Mouse (Mus musculus) testis, postnatal 10 days (tissue): ENCODE data around the gene Dhh.
A peak's percentile ranks its signal among the peaks of the same experiment; 100 is the strongest.

Source experiments
- DNase-seq: peaks from one replicate; pipeline ENCODE4 v3.0.0; 2021; ENCODE audit warnings: low spot score

Dhh gene

DNA sequence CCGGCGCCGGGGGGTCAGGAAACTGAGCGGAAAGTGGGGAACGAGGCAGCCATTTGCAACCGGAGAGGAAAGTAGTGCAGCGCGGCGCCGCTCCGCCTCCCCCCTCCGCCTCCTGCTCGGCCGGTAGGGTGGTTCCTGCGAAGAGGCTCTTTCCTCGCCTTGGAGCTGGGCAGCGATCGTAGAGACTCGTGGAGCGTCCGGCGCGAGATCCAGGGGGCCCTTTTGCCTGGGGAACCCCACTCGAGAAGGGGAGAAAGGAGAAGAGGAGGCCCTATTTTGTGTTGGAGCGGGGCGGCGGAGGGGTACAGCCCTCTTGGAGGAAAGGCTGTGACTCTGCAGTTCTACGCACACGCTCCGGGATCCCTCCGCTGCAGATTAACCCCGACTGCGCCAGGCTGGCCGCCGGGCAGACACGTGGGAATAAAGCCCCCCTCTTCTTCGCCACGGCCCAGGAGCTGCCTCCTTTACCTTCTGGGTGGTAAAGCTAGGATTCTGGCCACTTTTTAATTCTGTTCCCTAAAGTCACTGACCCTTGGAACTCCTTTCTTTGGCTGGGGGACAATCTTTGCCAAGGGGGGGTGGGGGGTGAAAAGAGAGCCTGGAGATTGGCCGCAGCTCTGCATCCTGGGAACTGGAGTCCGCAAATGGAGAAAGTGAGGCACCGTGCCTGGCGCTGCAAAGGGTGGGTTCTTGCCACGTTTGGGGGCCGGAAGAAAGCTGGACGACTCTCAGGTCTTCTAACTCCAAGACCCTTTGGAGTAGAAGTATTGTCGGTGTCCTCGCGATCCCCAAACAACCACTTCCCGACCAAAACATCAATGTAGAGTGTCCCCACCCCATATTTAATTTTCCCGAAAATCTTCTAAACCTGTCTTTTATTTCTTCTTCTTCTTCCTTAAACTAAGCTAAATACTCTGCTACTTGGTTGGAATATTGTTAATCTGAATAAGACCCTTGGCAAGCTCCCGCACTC is 26.1 kb downstream of the Dhh start:
- peak; percentile 92 for DNase-seq

DNA sequence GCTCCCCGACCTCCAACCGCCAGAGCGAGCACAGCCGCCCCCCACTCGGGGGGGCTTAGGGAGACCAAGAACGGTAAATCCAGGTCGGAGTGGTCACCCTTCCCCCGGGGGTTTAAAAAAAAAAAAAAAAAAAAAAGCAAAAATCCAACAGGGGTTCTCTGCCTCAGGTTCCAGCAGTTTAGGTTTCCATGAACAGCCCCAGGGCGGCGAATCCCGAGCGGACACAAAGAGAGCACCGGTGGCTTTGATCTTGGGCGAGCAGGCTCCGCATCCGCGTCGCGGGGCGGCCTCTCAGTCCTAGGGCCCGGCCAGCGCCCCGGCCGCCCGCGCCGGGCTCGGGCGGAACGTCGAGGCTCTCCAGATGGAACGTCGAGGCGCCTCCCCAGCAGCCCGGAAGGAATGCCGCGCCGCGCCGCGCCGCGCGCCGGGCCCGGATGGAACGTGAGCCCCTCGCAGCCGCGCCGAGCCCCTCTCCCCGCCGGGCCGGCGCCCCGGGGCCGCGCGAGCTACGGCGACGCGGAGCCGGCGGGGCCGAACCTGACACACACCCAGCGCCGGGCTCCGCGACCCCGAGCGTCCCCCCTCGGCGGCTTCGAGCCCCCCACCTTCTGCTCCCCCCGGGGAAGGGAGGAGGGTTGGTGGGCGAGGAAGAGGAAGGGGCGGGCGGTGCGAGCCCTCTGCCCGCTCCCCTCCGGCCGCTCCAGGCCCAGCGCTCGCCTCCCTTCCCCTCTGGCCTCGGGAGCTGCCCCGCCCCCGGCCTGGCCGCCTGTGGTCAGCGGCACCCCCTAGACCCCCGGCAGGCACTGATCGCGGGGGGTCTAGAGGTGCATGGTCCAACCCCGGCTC is 27.0 kb downstream of the Dhh start, which contains the start of gene Kmt2d:
Gene Kmt2d (minus strand): TSS at position 135 of the 846 bp plus-strand sequence.
- no peak for DNase-seq

DNA sequence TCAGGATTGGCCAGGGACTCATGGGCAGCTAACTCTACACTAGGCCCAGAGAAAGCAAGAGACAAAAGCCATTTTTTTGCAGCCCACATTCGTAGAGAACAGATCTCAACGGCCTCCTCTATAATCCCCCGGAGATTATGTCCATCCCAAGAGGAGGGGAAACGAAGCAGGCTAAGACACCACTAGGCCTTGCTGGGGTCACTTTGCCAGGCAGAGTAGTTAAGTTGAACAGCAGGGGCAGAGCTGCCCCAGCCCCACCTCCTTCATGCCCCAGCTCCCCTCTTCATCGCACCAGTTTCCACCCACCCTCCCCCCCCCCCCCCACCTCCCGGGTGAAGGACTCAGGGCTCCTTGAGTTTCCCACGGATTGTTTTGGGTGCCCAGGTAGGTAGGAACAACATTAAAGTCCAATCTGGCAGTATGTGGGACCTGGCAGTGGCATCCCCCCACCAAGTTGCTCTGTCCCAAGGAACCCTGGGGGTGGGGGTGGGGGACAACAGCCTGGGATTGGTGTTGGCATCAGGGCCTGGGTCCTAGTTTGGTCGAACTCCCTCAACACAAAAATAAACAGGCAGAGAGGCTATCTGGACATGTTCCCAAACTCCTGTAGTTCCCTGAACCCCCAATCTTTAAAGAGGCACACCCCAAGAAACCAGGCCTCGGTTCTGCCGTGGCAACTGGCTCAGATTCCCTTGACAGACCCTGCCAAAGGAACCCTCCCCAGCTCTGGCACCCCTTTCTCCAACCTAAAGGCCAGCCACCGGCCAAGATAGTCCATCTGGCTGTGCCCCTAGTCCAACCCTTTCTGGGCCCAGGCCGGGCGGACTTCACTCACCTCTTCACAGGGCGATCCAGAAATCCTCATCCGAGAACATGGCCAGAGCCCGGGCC is 27.9 kb downstream of the Dhh start:
- peak; percentile 67 for DNase-seq

DNA sequence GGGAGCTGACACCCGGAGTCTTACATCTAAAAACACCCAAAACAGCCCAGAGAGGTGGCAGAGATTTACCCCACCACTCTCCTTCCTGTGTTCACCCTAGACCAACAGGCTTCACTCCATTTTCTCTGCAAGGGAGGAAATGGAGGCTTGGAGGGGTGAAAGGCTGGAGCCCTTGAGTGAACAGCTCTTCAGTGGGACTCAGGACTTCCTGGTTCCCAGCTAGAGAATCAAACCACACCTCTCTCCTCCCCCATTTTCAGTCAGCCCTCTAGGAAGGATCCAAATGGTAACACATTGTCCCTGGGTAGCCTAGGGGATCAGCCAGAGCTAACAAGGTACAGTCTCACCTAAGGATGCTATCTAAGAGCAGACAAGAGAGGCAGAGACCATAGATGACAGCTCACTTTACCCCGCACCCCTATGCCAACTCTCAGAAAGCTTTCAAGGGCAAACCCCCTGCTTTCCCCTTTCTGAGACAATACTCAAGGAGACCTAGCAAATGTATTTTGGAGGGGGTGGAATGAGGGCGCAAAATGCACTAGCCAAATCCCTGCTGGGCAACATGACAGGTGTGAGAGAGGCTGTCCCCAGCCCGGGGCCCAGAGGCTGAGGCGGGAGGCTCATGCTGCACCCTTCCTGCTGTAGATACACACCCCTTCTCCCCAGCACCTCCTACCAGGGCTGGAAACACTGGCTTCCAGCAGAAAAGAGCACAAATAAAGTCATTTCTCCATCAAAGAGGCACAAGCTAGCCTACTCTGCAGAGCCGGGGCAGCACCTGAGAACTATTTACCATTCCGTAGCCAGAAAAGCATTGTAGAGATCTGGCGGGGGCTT is 28.8 kb downstream of the Dhh start:
- peak; percentile 51 for DNase-seq

DNA sequence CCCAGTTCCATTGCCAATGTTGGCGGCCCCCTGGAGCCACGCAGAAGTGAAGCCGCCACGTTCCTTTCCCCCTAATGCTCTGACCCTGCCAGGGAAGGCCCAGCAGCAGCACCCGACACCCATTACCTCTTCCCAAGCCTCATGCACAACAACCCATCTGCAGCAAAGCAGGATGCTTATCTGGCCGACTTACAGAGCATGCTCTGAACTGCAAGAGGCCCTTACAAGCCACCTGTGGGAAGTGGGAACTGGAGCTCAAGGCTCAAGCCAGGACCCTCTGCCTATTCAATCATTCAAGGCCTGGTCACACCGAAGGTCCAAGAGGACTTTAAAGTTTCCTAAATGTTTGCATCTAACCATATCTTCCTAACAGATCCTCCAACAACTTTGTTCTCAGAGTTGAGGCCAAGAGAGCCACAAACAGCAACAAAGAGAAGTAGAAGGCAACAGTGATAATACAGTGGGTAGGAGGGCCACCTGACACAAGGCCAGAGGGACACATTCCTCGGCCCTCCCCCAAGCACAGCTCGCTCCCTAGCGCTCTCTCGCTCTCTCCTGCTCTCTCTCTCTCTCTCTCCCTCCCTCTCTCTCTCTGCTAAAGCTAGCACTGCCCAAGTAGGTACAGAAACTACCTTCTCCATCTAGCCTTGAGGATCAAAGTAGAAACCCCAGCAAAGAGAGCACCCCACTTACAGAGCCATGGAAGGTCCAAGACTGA is 29.8 kb downstream of the Dhh start:
- peak; percentile 45 for DNase-seq

DNA sequence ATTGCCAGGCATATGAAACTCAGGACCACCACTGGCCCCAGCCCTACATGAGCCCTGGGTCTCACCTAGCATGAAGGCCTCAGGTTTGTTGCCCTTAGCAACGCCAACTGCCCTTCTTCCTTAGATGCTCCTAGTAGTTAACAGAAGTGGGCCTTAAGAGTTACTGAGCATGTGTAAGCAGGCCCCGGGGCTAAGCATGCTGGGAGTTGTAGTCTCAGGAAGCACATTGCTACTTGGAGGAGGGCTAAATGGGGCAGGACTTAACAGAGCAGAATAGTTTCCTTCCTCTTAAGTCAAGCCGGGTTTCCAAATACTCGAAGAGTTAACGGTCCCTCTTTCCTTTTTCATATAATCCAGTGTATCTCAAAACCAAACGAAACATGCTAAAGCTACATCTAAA is 31.0 kb downstream of the Dhh start:
- DNase-seq, result peak; percentile 53

DNA sequence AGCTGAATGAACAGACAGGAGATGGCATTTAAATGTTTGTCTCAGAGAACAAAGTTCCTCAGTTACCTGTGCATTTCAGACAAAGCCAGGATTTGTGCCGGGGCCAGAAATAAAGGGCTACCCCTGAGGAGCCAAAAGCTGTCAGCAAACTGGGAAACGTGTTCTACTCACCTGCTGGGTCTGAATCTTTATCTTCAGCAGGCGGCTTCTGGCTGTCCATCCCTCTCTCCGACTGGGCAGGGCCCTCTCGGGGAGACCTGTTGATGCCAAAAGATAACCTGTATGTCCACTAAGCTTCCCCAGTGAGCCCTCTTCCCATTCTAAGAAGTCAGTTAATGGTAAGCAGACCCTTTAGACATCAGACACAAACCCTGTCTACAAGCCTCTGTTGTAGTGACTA is 31.8 kb downstream of the Dhh start:
- DNase-seq, result no peak

DNA sequence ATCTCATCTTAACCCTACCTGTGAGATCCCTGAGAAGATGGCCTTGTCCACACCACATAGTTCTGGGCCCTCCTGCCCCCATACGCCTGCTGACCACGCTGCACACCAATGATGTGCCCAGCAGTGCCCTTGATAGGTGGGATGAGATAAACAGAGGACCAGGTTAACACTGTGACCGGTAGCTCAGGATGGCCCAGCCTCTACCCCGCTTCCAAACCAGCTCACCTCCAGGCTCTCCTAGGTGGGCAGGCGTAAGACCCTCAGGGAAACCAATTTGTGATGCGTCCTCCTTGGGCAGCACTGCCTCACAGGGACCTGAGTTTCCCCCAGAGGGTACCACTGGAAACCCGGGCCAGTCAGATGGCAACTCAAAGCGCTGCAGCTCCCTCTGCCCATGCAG is 32.6 kb downstream of the Dhh start:
- DNase-seq, result no peak

DNA sequence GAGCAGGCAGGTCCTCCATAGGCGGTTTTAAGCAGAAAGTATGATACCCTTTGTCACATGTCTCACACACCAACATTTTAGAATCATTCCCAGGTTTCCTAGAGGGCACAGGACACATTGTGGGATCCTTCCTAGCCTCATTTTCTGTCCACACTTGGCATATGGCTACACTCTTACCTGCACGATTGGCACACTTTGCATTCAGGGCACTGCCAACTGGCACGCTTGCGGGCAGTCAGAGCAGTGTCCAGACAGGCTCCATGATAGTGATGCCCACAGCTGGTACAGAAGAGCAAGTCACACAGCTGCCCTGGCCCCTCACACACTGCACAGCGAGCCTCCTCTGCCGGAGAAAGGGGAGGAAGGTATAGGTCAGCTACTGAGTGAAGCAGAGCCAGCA is 33.4 kb downstream of the Dhh start:
- no peak for DNase-seq

DNA sequence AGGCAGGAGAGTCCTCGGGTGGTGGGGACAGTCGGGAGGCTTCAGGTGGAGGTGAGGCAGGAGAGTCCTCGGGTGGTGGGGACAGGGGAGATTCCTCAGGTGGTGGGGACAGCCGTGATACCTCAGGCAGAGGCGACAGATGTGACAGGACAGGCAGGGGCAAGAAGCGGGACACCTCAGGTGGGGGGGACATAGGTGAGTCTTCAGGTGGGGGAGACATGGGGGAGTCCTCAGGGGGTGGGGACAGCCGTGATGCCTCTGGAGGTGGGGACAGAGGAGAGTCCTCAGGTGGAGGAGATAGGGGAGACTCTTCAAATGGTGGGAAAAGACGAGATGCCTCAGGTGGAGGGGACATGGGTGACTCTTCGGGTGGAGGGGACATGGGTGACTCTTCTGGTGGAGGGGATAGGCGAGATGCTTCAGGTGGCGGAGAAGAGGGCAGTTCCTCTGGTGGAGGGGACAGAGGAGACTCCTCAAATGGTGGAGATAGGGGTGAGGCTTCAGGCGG is 34.8 kb downstream of the Dhh start:
- DNase-seq, result no peak

DNA sequence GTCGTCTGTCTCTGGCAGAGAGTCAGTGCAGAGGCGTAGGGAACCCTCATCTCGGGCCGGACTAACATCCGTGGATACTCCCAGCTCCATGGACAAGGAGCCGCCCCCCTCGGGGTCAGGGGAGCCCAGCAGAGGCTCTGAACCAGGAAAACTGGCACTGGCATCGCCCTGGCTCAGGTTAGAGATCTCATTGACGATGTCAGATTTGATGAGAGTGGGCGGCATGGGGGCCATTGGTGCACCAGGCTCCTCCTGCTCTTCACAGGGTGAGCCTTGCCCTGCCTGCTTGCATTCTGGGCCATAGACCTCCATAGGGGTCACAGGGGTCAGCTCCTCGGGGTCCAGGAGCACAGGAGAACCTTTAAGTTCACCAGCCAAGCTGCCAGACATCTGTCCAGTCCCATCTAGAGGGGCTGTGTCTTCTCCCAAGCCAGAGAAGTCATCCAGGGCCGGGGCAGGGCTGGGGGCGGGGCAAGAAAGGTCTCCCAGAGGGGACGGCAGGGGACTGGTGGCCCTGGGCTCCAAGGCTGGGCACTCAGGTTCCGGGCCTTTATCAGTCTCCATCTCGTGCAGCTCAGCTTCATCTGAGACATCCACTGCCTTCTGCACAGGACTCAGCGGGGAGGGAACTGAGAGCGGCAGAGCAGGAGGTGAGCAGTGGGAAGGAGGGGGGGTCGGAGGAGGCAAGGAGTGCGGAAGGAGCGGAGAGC is 36.5 kb downstream of the Dhh start:
- DNase-seq, result no peak

DNA sequence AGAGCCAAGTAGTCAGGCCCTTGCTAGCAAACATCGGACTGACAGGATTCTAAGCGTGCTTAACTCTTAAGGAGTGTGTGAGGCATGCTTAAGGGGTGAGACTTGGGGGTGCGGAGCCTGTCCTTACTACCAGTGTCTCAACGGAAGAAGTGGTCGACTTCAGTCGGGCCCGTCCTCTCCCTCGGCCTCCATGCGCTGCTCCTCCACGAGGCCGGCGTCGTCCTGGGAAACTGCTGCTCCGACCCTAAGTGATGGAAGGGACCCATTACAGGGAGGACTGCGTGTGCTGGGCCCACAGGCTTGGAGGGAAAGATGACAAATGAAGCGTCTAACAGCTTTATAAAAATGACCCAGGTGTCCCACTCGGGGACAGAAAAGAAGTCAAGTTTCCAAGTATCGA is 37.4 kb downstream of the Dhh start:
- DNase-seq, result no peak

DNA sequence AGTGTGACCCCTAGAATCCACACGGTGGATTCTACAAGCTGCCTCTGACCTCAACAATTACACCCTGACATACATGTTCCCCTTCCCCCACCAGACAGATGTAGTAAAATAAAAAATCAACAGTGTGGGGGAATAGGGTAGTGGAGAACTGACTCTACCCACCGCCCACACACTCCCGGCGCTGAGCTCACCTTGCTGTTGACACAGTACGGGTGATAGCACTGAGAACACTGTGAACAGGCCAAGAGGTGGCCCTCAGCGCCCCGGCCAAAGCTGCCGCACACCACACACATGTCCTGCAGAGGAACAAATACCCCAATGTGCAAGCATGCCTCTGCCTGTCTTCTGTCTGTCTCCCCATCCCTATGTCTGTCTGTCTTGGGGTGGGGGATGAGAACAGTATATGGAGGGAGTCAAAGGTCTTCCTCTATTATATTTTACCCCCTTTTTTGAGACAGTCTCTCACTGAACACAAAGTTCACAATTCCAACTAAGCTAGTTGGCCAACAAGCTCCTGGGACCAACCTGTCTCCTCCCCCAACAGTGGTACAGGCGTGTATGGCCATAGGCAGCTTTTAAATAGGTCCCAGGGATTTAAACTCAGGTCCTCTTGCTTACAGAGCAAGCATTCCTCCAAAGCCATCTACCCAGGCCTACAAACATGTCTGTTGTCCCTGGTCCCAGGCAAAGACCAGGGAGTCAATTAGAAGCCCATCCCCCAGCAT is 38.9 kb downstream of the Dhh start:
- peak; percentile 75 for DNase-seq

DNA sequence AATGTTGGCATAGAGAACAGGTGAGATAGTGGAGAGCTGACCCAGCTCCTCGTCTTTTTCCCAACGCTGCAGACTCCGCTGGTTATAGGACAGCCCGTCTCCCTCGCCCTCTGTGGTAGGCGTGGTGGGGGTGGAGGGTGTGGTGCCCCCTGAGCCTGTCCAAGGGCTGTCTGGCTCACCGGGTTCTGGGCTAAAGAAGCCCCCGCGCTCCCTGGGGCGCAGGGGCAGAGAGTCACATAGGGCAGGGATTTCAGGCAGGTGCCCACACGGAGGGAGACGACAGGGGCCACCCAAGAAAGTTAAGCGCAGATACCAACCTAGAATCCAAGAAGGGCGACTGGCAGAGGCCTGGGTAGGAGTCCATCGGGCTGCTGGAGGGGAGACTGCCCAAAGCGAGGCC is 44.1 kb downstream of the Dhh start:
- no peak for DNase-seq

DNA sequence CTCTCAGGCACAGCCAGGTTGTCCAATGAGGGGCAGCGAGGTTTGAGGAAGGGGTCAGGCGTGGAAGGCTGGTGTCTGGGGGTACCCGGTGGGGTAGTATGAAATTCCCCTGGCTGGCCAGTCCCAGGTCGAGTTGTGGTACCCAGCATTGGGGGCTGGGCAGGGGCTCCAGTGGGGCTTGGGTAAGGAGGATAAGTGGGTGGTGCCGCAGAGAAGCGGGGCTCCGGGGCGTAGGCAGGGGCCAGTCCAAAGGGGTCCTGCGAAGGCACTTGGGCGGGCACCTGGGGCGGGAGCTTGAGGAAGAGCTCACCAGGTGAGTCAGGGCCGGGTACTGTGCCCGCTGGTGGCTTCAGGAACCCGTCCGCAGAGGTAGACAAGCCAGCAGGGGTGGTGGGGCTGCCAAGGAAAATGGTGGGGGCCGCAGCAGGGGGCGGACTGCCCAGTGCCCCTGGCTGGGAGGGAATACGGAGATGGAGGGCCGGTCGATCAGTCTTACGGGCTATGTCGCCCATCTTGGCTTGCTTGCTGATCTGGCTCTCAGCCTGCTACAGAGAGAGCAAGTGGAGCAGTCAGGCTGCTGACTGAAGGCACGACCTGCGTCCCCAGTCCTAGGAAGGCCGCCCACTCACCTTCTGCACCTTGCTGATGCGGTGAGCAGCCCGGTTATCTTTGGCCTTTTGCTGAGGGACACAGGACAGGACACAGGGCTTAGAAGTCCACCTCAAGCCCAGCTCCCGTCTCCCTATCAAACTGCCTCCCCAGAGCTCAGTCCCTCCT is 45.0 kb downstream of the Dhh start:
- DNase-seq, result no peak

DNA sequence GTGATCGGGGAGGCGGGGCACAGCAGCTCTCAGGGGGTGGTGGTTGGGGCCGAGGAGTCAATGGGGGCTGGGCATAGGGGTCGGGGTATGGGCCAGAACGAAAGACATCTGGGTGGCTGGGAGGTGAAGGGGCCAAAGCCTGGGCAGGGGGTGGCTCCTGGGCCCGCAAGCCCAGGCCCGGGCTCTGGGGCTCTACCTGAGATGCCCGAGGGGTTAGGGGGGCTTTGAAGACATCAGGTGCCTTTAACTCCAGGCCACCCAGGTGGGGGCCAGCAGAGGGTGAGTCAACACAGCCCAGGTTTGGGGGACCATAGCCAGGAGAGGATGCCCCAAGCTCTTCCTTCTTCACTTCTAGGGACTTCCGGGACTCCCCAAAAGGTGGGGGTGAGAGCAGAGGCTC is 45.6 kb downstream of the Dhh start:
- DNase-seq, result no peak

DNA sequence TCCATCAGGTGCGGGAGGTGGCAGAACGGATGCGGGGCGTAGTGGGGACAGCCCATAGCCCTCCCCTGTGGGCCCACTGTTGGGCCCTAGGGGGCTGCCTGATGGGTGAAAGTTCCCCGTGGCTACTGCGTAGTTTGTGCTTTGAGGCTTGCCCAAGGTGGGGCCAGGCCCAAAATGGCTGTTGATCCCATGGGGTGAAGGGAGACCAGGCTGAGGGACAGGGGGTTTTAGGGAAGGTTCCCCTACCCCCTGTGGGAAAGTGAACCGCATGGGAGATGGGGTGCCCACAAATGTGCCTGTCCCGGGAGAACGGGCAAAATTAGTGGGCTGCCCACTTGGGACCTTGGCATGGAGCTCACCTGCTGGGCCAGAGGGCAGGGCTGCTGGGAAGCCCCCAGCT is 46.3 kb downstream of the Dhh start:
- DNase-seq, result no peak

DNA sequence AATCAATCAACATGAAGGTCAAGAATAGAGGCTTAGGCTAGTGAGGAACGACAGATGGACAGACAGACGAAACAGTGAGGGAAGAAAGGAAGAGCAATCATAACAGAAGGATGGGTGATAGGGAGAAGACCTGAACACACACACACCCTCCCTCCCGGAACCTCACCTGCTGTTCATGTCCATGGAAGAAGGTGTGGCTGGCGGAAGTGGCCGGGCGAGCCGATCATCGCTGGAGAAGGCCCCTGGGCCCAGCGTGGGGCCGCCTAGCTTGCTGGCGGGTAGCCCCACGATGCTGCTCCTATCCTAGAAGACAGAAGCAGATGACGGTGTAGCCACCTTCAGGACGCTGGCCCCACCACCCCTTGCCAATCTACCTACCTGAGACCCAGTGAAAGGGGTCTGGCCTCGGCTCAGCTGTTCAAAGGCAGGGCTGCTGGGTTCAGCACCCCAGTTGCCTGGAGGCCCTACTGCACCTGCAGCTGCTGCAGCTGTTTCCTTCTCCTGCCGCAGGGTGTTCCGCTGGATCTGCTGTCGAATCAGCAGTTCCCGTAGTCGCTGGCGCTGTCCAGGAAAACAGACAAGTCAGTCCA is 47.0 kb downstream of the Dhh start:
- peak; percentile 38 for DNase-seq
